Mouse (Mus musculus): Measurements from ENCODE around the gene Nat8f1.

DNA sequence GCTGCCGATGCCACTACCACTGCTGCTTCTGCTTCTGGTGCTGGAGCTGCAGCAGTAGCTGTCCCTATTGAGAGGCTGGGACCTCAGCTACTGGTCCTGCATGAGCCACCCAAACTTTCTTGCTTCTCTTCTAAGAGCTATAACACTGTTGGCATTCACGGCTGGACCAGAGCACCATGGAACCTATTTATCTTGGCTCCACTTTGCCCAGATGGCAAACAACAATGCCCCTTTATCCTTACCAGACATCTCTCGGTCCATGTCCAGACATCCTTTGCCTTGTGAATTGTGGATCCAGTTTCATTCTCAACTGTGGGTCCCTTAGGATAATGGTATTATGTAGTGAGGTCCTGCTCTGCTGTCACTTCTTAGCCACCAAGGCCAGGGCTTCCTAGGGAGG, 54.2 kb downstream of the Nat8f1 start:
- TF ChIP-seq MAX (IDR thresholded peaks at IDR 0.05; ENCODE audit: low read length) = no peak
- TF ChIP-seq KAT2A (IDR thresholded peaks at IDR 0.05; ENCODE audit: insufficient replicate concordance, low read length) = no peak
- TF ChIP-seq JUND (conservative IDR thresholded peaks at IDR 0.05; ENCODE audit: low read depth, low read length) = no peak
- TF ChIP-seq NELFE (IDR thresholded peaks at IDR 0.05; ENCODE audit: low read depth, low read length) = no peak
- TF ChIP-seq MEF2A (IDR thresholded peaks at IDR 0.05; ENCODE audit: borderline replicate concordance, low read depth, low read length) = no peak
- no peak for TF ChIP-seq CTCF (conservative IDR thresholded peaks at IDR 0.05 in 1 of 2, IDR thresholded peaks at IDR 0.05 in 1 of 2; ENCODE audit: low read depth in 2 of 2, low read length in 2 of 2)
- TF ChIP-seq POLR2A (IDR thresholded peaks at IDR 0.05; ENCODE audit: low read depth, low read length) = no peak
- TF ChIP-seq ZMIZ1 (IDR thresholded peaks at IDR 0.05; ENCODE audit: low read depth, low read length) = no peak
- TF ChIP-seq CHD2 (IDR thresholded peaks at IDR 0.05; ENCODE audit: low read length) = no peak
- no peak for TF ChIP-seq MAZ (IDR thresholded peaks at IDR 0.05; ENCODE audit: low read depth, low read length)
